Mouse (Mus musculus): ENCODE measurements around the gene 2310034G01Rik. TPM values are rescaled to one million over a fixed set of nuclear protein-coding genes. Genes with fewer than 3 reads are reported as not detected.

Gene 2310034G01Rik
- polyA plus RNA-seq, 1 experiment from 2014 or later = 2.4 TPM

DNA sequence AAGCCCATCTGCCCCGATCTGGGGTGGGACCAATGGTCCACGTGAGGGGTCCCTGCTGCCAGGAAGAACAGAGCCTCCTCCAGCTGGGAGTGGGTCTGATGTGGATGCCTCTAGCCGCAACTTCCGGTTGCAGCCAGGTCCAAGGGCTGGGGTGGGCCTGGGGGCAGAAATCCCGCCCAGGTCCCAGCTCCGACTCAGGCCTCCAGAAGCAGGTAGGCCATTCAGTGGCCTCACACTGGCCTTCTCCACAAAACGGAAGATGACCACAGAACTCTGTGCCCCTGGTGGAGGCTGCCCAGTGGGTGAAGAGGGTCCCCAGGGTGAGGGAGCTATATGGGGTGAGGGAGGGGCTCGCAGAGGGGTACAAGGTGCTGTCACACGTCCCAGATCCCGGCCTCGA is 25.7 kb downstream of the 2310034G01Rik start:
- Histone ChIP-seq H3K27ac (no peak overlapping the region), H3K27me3 (peaks cover 48% of the 10 kb centered on the region), H3K4me1 (replicated peaks) (peaks cover 88% of the 10 kb centered on the region), H3K36me3 (no peaks in the 10 kb centered on the region), H3K4me2 (peak overlapping the region; percentile 99), H3K4me3 (no peak overlapping the region), H3K9ac (peak overlapping the region; percentile 84), H3K9me3 (no peaks in the 10 kb centered on the region)
- WGBS = 77% methylated on average over 11 of the region's 11 CpGs
- ATAC-seq (ENCODE audit: low FRiP score) = no peak

- WGBS = 80% methylated on average over 5 of the region's 5 CpGs
- H3K9me3 ChIP-seq = no peaks in the 10 kb centered on the region
- no peak overlapping the region for H3K27ac ChIP-seq
- no peaks in the 10 kb centered on the region for H3K36me3 ChIP-seq
- peak overlapping the region; percentile 84; the same call in 1 of the 2 replicates for H3K9ac ChIP-seq
- H3K27me3 ChIP-seq = peaks cover 55% of the 10 kb centered on the region
- H3K4me2 ChIP-seq = peak overlapping the region; percentile 0; the same call in 1 of the 2 replicates
- ATAC-seq (ENCODE audit: low FRiP score) = no peak
- H3K4me3 ChIP-seq = no peak overlapping the region
- H3K4me1 ChIP-seq (replicated peaks) = peaks cover 88% of the 10 kb centered on the region
Measured at GRCm38 (mm10) chr19:46323716-46324115, 26.4 kb downstream of the 2310034G01Rik start.

DNA sequence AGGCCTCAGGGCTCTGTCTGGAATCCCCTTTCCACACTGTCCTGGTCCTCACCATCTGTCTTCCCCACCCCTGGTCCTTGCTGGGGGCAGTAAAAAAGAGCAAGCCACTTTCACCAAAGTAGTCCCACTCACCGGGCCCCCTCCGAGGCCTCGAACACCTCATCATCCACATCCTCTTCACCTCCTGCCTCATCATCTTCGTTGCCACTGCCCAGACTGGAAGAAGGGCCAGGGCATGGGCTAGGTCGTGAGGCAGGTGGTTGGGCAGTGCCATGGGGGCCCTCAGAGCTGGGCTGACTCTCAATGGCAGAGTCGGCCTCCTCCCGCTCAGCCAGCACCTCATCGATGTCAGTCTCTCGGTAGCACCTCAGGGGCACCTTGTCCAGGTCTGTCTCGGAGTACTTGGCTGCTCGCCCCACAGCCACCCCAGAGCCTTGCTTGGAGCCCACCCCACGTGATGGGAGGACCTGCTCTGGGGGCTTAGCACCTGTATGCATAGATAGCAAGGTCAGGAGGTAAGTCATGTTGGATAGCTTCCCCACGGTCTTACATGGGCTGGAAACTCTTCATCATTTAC is 27.0 kb downstream of the 2310034G01Rik start:
- Histone ChIP-seq H3K9ac (peak overlapping the region; percentile 62), H3K9me3 (no peaks in the 10 kb centered on the region), H3K4me1 (replicated peaks) (peaks cover 95% of the 10 kb centered on the region), H3K4me2 (peak overlapping the region; percentile 44; the same call in 1 of the 2 replicates), H3K36me3 (no peaks in the 10 kb centered on the region), H3K4me3 (no peak overlapping the region), H3K27me3 (peaks cover 61% of the 10 kb centered on the region), H3K27ac (peak overlapping the region; percentile 82; the same call in 1 of the 2 replicates)
- WGBS = 82% methylated on average over 13 of the region's 13 CpGs
- no peak for ATAC-seq (ENCODE audit: low FRiP score)

- no peaks in the 10 kb centered on the region for H3K36me3 ChIP-seq
- H3K27ac ChIP-seq = peak overlapping the region; percentile 82
- H3K27me3 ChIP-seq = peaks cover 68% of the 10 kb centered on the region
- no peaks in the 10 kb centered on the region for H3K9me3 ChIP-seq
- no peak overlapping the region for H3K4me3 ChIP-seq
- H3K9ac ChIP-seq = peak overlapping the region; percentile 62
- WGBS = 54% methylated on average over 11 of the region's 11 CpGs
- peaks cover 96% of the 10 kb centered on the region for H3K4me1 ChIP-seq (replicated peaks)
- no peak for ATAC-seq (ENCODE audit: low FRiP score)
- peak overlapping the region; percentile 44 for H3K4me2 ChIP-seq
Measured at GRCm38 (mm10) chr19:46322144-46322995, 27.7 kb downstream of the 2310034G01Rik start.

- H3K4me2 ChIP-seq = peak overlapping the region; percentile 44
- H3K9me3 ChIP-seq = no peaks in the 10 kb centered on the region
- H3K27me3 ChIP-seq = peaks cover 78% of the 10 kb centered on the region
- ATAC-seq (ENCODE audit: low FRiP score) = peak; percentile 50
- H3K27ac ChIP-seq = peak overlapping the region; percentile 82
- H3K36me3 ChIP-seq = no peaks in the 10 kb centered on the region
- H3K4me1 ChIP-seq (replicated peaks) = peaks cover 98% of the 10 kb centered on the region
- 0 out of 2 replicates have a peak overlapping the region, but pooled peaks have one; percentile 8 for H3K4me3 ChIP-seq
- H3K9ac ChIP-seq = peak overlapping the region; percentile 62
- 15% methylated on average over 6 of the region's 6 CpGs for WGBS
Measured at GRCm38 (mm10) chr19:46321101-46321943, 28.8 kb downstream of the 2310034G01Rik start.

DNA sequence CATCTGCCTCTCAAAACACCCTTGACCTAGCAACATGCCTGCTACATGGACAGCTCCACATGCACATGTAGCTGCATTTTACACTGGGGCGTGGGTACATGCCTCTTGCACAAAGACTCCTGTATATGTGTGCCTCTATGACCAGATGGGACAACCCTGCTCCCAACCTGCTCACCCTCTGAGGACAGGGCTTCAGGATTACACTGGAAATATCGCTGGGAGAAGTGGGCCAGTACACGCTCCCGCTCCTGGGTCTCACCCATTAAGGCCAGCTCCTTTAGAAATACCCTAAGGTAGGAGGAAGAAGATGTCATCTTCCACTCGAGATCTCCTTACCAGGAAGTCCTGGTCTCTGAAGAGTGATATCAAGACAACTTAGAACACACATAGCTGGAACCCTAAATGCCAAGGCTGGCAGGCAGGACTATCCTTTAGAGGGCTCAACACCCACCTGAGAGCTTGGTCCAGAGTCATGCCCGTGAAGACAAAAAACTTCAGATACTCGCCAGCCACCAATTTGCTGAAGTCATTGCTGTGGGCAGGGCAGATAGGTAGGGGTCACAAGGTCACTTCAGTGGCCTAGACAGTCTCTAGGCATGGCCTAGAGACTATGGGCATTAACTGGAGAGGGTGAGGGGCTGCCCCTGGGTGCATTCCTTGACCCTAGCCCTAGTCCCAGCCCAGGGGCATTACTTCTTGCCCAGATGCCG is 29.9 kb downstream of the 2310034G01Rik start:
- Histone ChIP-seq H3K27ac (peak overlapping the region; percentile 82; the same call in 1 of the 2 replicates), H3K27me3 (peaks cover 81% of the 10 kb centered on the region)
- 90% methylated on average over 8 of the region's 8 CpGs for WGBS

DNA sequence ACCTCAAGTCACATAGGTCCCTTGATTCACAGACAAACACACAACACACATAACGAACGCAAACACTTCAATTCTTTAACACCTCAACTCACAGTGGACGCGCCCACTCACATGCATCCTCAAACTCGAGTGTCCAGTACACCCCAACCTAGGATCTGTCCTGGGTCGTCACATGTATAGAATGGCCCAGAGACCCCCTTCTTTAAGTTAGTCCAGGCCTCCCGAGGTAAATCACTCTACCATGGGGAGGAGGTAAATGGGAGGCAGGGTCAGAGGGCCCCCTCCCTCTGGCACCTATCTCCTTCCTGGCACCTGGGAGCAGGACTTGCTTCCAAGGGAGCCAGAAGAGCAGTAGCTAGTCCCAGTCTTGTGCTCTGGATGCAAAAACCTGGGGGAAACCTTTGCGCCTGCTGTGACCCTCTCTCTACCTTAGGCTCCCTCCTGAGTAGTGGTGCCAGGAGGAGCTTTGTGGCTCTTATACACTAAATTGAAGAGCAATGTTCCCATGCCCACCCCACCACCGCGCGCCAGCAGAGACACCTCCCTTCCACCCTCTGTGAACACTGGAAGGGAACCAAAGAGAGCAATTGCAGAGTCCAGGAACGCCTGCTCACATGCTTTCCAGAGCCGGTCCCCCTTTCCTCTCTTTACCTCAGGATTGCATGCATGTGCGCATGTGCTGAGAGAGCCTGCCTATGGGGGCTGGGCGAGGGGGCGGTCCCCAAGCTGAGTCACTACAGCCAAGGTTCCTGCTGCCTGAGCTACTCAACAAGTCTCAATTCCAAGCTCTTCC is 31.3 kb downstream of the 2310034G01Rik start:
- Histone ChIP-seq H3K4me2 (peak overlapping the region; percentile 76), H3K9me3 (no peaks in the 10 kb centered on the region), H3K36me3 (peaks cover 13% of the 10 kb centered on the region), H3K4me3 (peak overlapping the region; percentile 57), H3K27ac (peak overlapping the region; percentile 81), H3K9ac (no peak overlapping the region), H3K4me1 (replicated peaks) (peaks cover 85% of the 10 kb centered on the region), H3K27me3 (peaks cover 81% of the 10 kb centered on the region)
- 0 out of 2 replicates have a peak, but pooled peaks have one; percentile 17 for ATAC-seq (ENCODE audit: low FRiP score)
- WGBS = 11% methylated on average over 16 of the region's 16 CpGs

More for the DNA sequence above, 29.9 kb downstream of the 2310034G01Rik start:
- Histone ChIP-seq H3K9me3 (no peaks in the 10 kb centered on the region), H3K4me1 (replicated peaks) (peaks cover 99% of the 10 kb centered on the region), H3K4me3 (no peak overlapping the region), H3K4me2 (0 out of 2 replicates have a peak overlapping the region, but pooled peaks have one; percentile 44), H3K9ac (no peak overlapping the region), H3K36me3 (no peaks in the 10 kb centered on the region)
- ATAC-seq (ENCODE audit: low FRiP score) = no peak

GRCm38 (mm10) chr19:46318031-46318471 is 32.1 kb downstream of the 2310034G01Rik start:
- no peaks in the 10 kb centered on the region for H3K9me3 ChIP-seq
- peak; percentile 15; the same call in 1 of the 2 replicates for ATAC-seq (ENCODE audit: low FRiP score)
- H3K9ac ChIP-seq = peak overlapping the region; percentile 84
- 2% methylated on average over 29 of the region's 42 CpGs for WGBS
- H3K4me1 ChIP-seq (replicated peaks) = peaks cover 77% of the 10 kb centered on the region
- peak overlapping the region; percentile 57 for H3K4me3 ChIP-seq
- H3K27me3 ChIP-seq = peaks cover 81% of the 10 kb centered on the region
- peak overlapping the region; percentile 81 for H3K27ac ChIP-seq
- H3K36me3 ChIP-seq = peaks cover 20% of the 10 kb centered on the region
- H3K4me2 ChIP-seq = peak overlapping the region; percentile 76

DNA sequence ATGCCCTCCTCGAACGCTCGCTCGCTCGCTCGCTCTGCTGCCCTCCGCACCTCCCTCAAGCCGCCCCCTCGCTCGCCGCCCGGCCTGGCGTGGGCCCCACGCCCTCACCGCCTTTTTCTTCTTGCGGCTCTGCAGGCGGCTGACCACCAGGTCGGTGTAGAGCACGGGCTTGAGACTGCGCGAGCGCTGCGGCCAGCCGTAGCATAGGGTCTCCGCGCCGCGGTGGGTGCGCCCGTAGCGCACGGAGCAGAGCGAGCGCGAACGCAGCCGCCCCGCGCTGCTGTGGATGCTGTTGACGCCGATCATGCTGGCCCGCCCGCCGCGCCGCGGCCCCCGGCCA is 32.6 kb downstream of the 2310034G01Rik start:
- H3K9me3 ChIP-seq = no peaks in the 10 kb centered on the region
- H3K4me2 ChIP-seq = peak overlapping the region; percentile 76
- WGBS = under 1% methylated on average over 39 of the region's 48 CpGs
- H3K9ac ChIP-seq = peak overlapping the region; percentile 84
- H3K4me3 ChIP-seq = peak overlapping the region; percentile 57
- peak overlapping the region; percentile 81 for H3K27ac ChIP-seq
- peaks cover 84% of the 10 kb centered on the region for H3K27me3 ChIP-seq
- peak; percentile 25 for ATAC-seq (ENCODE audit: low FRiP score)
- peaks cover 25% of the 10 kb centered on the region for H3K36me3 ChIP-seq
- H3K4me1 ChIP-seq (replicated peaks) = peaks cover 72% of the 10 kb centered on the region

- ATAC-seq (ENCODE audit: low FRiP score) = no peak
- H3K36me3 ChIP-seq = peaks cover 31% of the 10 kb centered on the region
- WGBS = 32% methylated on average over 15 of the region's 15 CpGs
Measured at GRCm38 (mm10) chr19:46316846-46317545, 33.1 kb downstream of the 2310034G01Rik start.

More at GRCm38 (mm10) chr19:46316846-46317545, 33.1 kb downstream of the 2310034G01Rik start:
- H3K27ac ChIP-seq = peak overlapping the region; percentile 81
- peaks cover 89% of the 10 kb centered on the region for H3K27me3 ChIP-seq
- peaks cover 67% of the 10 kb centered on the region for H3K4me1 ChIP-seq (replicated peaks)
- H3K4me3 ChIP-seq = peak overlapping the region; percentile 57
- H3K9ac ChIP-seq = peak overlapping the region; percentile 84
- peak overlapping the region; percentile 76 for H3K4me2 ChIP-seq
- no peaks in the 10 kb centered on the region for H3K9me3 ChIP-seq

Data from hindbrain, embryonic 13.5 days (tissue).